In the genomic region with DNA sequence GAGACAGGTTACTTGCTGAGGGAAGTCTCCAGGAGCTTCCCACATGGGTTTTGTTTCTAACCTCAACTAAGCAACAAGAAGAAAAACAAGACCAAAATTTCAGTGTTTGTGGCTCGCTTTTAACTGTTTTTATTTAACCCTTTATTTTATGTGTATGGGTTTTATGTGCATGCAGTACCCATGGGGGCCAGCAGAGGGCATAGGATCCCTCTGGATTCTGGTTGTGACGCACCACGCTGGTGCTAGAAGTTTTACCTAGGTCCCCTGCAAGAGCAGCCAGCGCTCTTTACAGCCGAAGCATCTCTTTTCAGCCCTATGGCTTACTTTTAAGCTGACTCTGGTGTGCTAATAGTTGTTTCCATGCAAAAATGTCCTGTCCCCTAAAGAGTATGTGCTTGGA, we compare ENCODE assay signal across 18 mouse cellular contexts. TPM values are rescaled to one million over a fixed set of nuclear protein-coding genes. Genes with fewer than 3 reads are reported as not detected.
DNase-seq lines count a peak whose midpoint lies in the region; ATAC-seq and TF ChIP-seq lines count a peak whose summit lies in the region.
"Had no signal": no experiment of that assay in that cellular context is flagged by ENCODE, and none has a peak within 500 bp of the region (broad histone marks: within the 10 kb centered on the region; RNA-seq: fewer than 3 reads in every experiment).

No protein-coding gene starts in this region.

- H3K4me3 ChIP-seq in kidney, postnatal 0 days (replicated peaks; ENCODE audit: low read depth, low read length) = no peak overlapping the region
- H3K4me3 ChIP-seq in kidney, embryonic 14.5 days (ENCODE audit: low read length) = no peak overlapping the region
- H3K4me3 ChIP-seq in testis, adult 2 months (ENCODE audit: control insufficient read depth, low read depth, low read length) = no peak overlapping the region
- H3K4me3 ChIP-seq: embryonic facial prominence, embryonic 13.5 days; limb, embryonic 13.5 days had no signal

- 89% methylated on average over 5 of the region's 5 CpGs for WGBS in kidney, postnatal 0 days
- WGBS in kidney, embryonic 14.5 days = 89% methylated on average over 5 of the region's 5 CpGs

- no peak overlapping the region for H3K9ac ChIP-seq in kidney, postnatal 0 days (ENCODE audit: low read depth, low read length)
- no peak overlapping the region for H3K9ac ChIP-seq in kidney, embryonic 14.5 days (ENCODE audit: low read depth, low read length)
- H3K9ac ChIP-seq: embryonic facial prominence, embryonic 13.5 days; limb, embryonic 13.5 days had no signal

- H3K36me3 ChIP-seq in kidney, postnatal 0 days (ENCODE audit: insufficient read depth, low read length) = no peaks in the 10 kb centered on the region
- no peaks in the 10 kb centered on the region for H3K36me3 ChIP-seq in kidney, embryonic 14.5 days (ENCODE audit: control insufficient read depth, insufficient read depth, low read length)
- H3K36me3 ChIP-seq in testis, adult 2 months (ENCODE audit: control insufficient read depth, insufficient read depth, low read length) = no peaks in the 10 kb centered on the region
- H3K36me3 ChIP-seq: embryonic facial prominence, embryonic 13.5 days; limb, embryonic 13.5 days had no signal

- TF ChIP-seq POLR2A in testis, adult 2 months (IDR thresholded peaks at IDR 0.05; ENCODE audit: control insufficient read depth, low read depth, low read length) = no peak

- H3K4me1 ChIP-seq in kidney, postnatal 0 days (replicated peaks; ENCODE audit: insufficient read depth, low read length) = no peaks in the 10 kb centered on the region
- H3K4me1 ChIP-seq in kidney, embryonic 14.5 days (ENCODE audit: control insufficient read depth, insufficient read depth, low read length) = no peaks in the 10 kb centered on the region
- no peaks in the 10 kb centered on the region for H3K4me1 ChIP-seq in testis, adult 2 months (ENCODE audit: control insufficient read depth, insufficient read depth, low read length)
- H3K4me1 ChIP-seq: embryonic facial prominence, embryonic 13.5 days; limb, embryonic 13.5 days had no signal

- no peak for DNase-seq in kidney, postnatal 0 days (ENCODE audit: low spot score)
- DNase-seq in testis, postnatal 14 days (ENCODE audit: low spot score) = no peak
- peak; percentile 57 for DNase-seq in ZHBTc4 (ENCODE audit: low read depth, low spot score)
- DNase-seq in cerebellum, postnatal 10 days = no peak
- DNase-seq in yolk sac, embryonic 10.5 days (ENCODE audit: low spot score) = no peak
- DNase-seq: cerebellum, postnatal 14 days; gastrocnemius, postnatal 14 days; kidney, postnatal 14 days; thymus, postnatal 36 days had no signal

- no peak overlapping the region for H3K27ac ChIP-seq in kidney, postnatal 0 days
- H3K27ac ChIP-seq in kidney, embryonic 14.5 days (ENCODE audit: low read depth, low read length) = no peak overlapping the region
- no peak overlapping the region for H3K27ac ChIP-seq in testis, adult 2 months (ENCODE audit: control insufficient read depth, insufficient read depth, low read depth, low read length)
- H3K27ac ChIP-seq: embryonic facial prominence, embryonic 13.5 days; limb, embryonic 13.5 days; macrophage had no signal

- no peaks in the 10 kb centered on the region for H3K27me3 ChIP-seq in kidney, postnatal 0 days (ENCODE audit: insufficient read depth, low read length)
- H3K27me3 ChIP-seq in kidney, embryonic 14.5 days (ENCODE audit: control insufficient read depth, insufficient read depth, low read length) = no peaks in the 10 kb centered on the region
- H3K27me3 ChIP-seq in testis, adult 2 months (ENCODE audit: control insufficient read depth, insufficient read depth, low read length) = no peaks in the 10 kb centered on the region
- H3K27me3 ChIP-seq: CH12.LX; embryonic facial prominence, embryonic 13.5 days; limb, embryonic 13.5 days had no signal

- H3K9me3 ChIP-seq in kidney, postnatal 0 days (replicated peaks; ENCODE audit: low read length) = no peaks in the 10 kb centered on the region
- no peaks in the 10 kb centered on the region for H3K9me3 ChIP-seq in kidney, embryonic 14.5 days (ENCODE audit: control insufficient read depth, low read length)
- H3K9me3 ChIP-seq: embryonic facial prominence, embryonic 13.5 days had no signal

- TF ChIP-seq CTCF in kidney, postnatal 0 days (IDR thresholded peaks at IDR 0.05; ENCODE audit: low read depth) = peak; percentile 37; the same call in 1 of the 2 replicates
- peak; percentile 76; the same call in 1 of the 2 replicates for TF ChIP-seq CTCF in testis, adult 2 months (IDR thresholded peaks at IDR 0.05; ENCODE audit: control insufficient read depth, insufficient read depth, insufficient replicate concordance, low read depth, low read length)

- ATAC-seq in kidney, postnatal 0 days (replicated peaks; ENCODE audit: low FRiP score, low read depth) = no peak
- ATAC-seq in kidney, embryonic 14.5 days (ENCODE audit: low FRiP score, low TSS enrichment) = no peak
- ATAC-seq: forebrain, embryonic 14.5 days; hindbrain, embryonic 16.5 days had no signal

- no peak overlapping the region for H3K4me2 ChIP-seq in kidney, postnatal 0 days (ENCODE audit: low read length)
- no peak overlapping the region for H3K4me2 ChIP-seq in kidney, embryonic 14.5 days (replicated peaks; ENCODE audit: low read depth, low read length)
- H3K4me2 ChIP-seq: embryonic facial prominence, embryonic 13.5 days; limb, embryonic 13.5 days had no signal

RNA-seq across cellular contexts. Expression of a gene that starts 42.1 kb away (rescaled TPM):
- 0.13 and 0.15 TPM in 2 replicates for polyA plus RNA-seq in kidney, postnatal 0 days (2015; fragmentation: Nextera tagmentation; extraction: Ambion mirVana)
- not detected in 2 replicates for polyA plus RNA-seq in kidney, embryonic 14.5 days (2014; fragmentation: Nextera tagmentation; extraction: Ambion mirVana)
- polyA plus RNA-seq in testis, adult 2 months (2012; rRNA removed) = 0.20 and 0.30 TPM in 2 replicates
- polyA plus RNA-seq: embryonic facial prominence, embryonic 13.5 days; forebrain, embryonic 14.5 days; heart, embryonic 16.5 days; hindbrain, embryonic 16.5 days; limb, embryonic 13.5 days; macrophage had no signal
